Mouse (Mus musculus) midbrain, postnatal 0 days (tissue): Measurements from ENCODE around the gene Thoc3. TPM values are rescaled to one million over a fixed set of nuclear protein-coding genes. Genes with fewer than 3 reads are reported as not detected.
A peak's percentile ranks its signal among the peaks of the same experiment; 100 is the strongest.

Source experiments
- ATAC-seq: fragments of 200-750 bp; cut with Nextera tagmentation; 2 replicates; pipeline ENCODE4 v1.8.0; 2017; ENCODE audit warnings: moderate number of reproducible peaks, mild to moderate bottlenecking, moderate TSS enrichment, moderate library complexity; ENCODE audit not compliant: low FRiP score
- DNase-seq: peaks from one replicate; pipeline ENCODE4 v3.0.0-alpha.2; 2015; ENCODE audit warnings: low spot score
- H3K27ac ChIP-seq: fragments of 300-500 bp; sonication (generic); 2 replicates; pipeline ENCODE4 v1.5.1; 2014; ENCODE audit warnings: low read depth, mild to moderate bottlenecking, low read length, mixed read lengths
- H3K27me3 ChIP-seq: fragments of 300-500 bp; sonication (generic); 2 replicates; pipeline ENCODE4 v1.6.1; 2014; ENCODE audit warnings: low read length, control low read depth, mixed read lengths; ENCODE audit not compliant: insufficient read depth
- H3K36me3 ChIP-seq: fragments of 300-500 bp; sonication (generic); 2 replicates; pipeline ENCODE4 v1.6.1; 2014; ENCODE audit warnings: low read length, control low read depth, mixed read lengths; ENCODE audit not compliant: insufficient read depth
- H3K4me1 ChIP-seq: fragments of 300-500 bp; sonication (generic); 2 replicates; pipeline ENCODE4 v1.6.1; 2014; ENCODE audit warnings: mild to moderate bottlenecking, control low read depth, antibody characterized with exemption, low read length, mixed read lengths; ENCODE audit not compliant: insufficient read depth
- H3K4me2 ChIP-seq: fragments of 300-500 bp; sonication (generic); 2 replicates; pipeline ENCODE4 v1.6.1; 2014; ENCODE audit warnings: low read depth, mild to moderate bottlenecking, low read length, mixed read lengths; ENCODE audit not compliant: poor library complexity, severe bottlenecking
- H3K4me3 ChIP-seq: fragments of 300-500 bp; sonication (generic); 2 replicates; pipeline ENCODE4 v1.5.1; 2014; ENCODE audit warnings: low read depth, mild to moderate bottlenecking, low read length, moderate library complexity
- H3K9ac ChIP-seq: fragments of 300-500 bp; sonication (generic); replicated peaks from 2 replicates; pipeline ENCODE4 v1.6.1; 2014; ENCODE audit warnings: mild to moderate bottlenecking, low read length, moderate library complexity, mixed read lengths; ENCODE audit not compliant: poor library complexity, severe bottlenecking
- H3K9me3 ChIP-seq: fragments of 300-500 bp; sonication (generic); 2 replicates; pipeline ENCODE4 v1.6.1; 2016; ENCODE audit warnings: low read length, control low read depth
- CTCF ChIP-seq: IDR thresholded peaks from 2 replicates; pipeline ENCODE4 v1.5.1; 2016; ENCODE audit warnings: antibody characterized with exemption, mild to moderate bottlenecking
- WGBS: fragments of 180-500 bp; shearing (Covaris S2); extraction: QIAGEN DNeasy Blood & Tissue Kit; methylation state at CpG from one replicate; pipeline ENCODE4 v1.1.7; 2014; 5-methylcytosine and 5-hydroxymethylcytosine counted together
- polyA plus RNA-seq: library from polyadenylated mRNA; unstranded; fragments of >200 nt; fragmentation: Nextera tagmentation; extraction: Ambion mirVana; gene quantifications from 2 replicates; pipeline ENCODE4 v1.2.1, GENCODE M21; 2015
- total RNA-seq: library from RNA; depleted of rRNA; stranded (reverse); fragments of >200 nt; gene quantifications from 2 replicates; pipeline ENCODE4 v1.2.3, GENCODE M21; 2014

Thoc3 gene
- total and polyA plus RNA-seq, 2 experiments from 2014 or later, result 51.7 to 133 TPM

- Histone ChIP-seq H3K4me1 (no peaks in the 10 kb centered on the region), H3K36me3 (peaks cover 49% of the 10 kb centered on the region), H3K9ac (no peak overlapping the region), H3K9me3 (no peaks in the 10 kb centered on the region), H3K4me2 (no peak overlapping the region), H3K27ac (no peak overlapping the region), H3K27me3 (no peaks in the 10 kb centered on the region), H3K4me3 (no peak overlapping the region)
- ATAC-seq, result no peak
- DNase-seq, result no peak
- WGBS, result 83% methylated on average over 2 of the region's 2 CpGs
- TF ChIP-seq CTCF, result peak; percentile 58
These were observed 11.6 kb downstream of the Thoc3 start for GRCm38 (mm10) chr13:54457062-54457461.

GRCm38 (mm10) chr13:54447496-54448224 lies 21.0 kb downstream of the Thoc3 start:
- Histone ChIP-seq H3K4me3 (no peak overlapping the region), H3K27me3 (no peaks in the 10 kb centered on the region), H3K9me3 (no peaks in the 10 kb centered on the region), H3K27ac (no peak overlapping the region), H3K36me3 (no peaks in the 10 kb centered on the region), H3K4me1 (no peaks in the 10 kb centered on the region), H3K4me2 (peak overlapping the region; percentile 38; the same call in 1 of the 2 replicates), H3K9ac (no peak overlapping the region)
- ATAC-seq, result peak; percentile 53; the same call in 1 of the 2 replicates
- peak; percentile 82 for DNase-seq
- TF ChIP-seq CTCF, result peak; percentile 77
- 2% methylated on average over 15 of the region's 15 CpGs for WGBS

GRCm38 (mm10) chr13:54446686-54447495 lies 21.8 kb downstream of the Thoc3 start:
- DNase-seq, result peak; percentile 83
- no peaks in the 10 kb centered on the region for H3K4me1 ChIP-seq
- H3K4me3 ChIP-seq, result no peak overlapping the region
- no peaks in the 10 kb centered on the region for H3K9me3 ChIP-seq
- H3K36me3 ChIP-seq, result no peaks in the 10 kb centered on the region
- H3K27ac ChIP-seq, result no peak overlapping the region
- WGBS, result 8% methylated on average over 19 of the region's 19 CpGs
- H3K27me3 ChIP-seq, result no peaks in the 10 kb centered on the region
- peak; percentile 100 for TF ChIP-seq CTCF
- H3K9ac ChIP-seq, result no peak overlapping the region
- ATAC-seq, result peak; percentile 74
- 0 out of 2 replicates have a peak overlapping the region, but pooled peaks have one; percentile 16 for H3K4me2 ChIP-seq

- no peak overlapping the region for H3K4me2 ChIP-seq
These were observed 25.0 kb downstream of the Thoc3 start for GRCm38 (mm10) chr13:54443693-54444092.

GRCm38 (mm10) chr13:54439912-54440311 lies 28.7 kb downstream of the Thoc3 start:
- no peak overlapping the region for H3K4me3 ChIP-seq
- TF ChIP-seq CTCF, result no peak
- 69% methylated on average over 7 of the region's 7 CpGs for WGBS
- H3K4me2 ChIP-seq, result no peak overlapping the region
- H3K27me3 ChIP-seq, result no peaks in the 10 kb centered on the region
- H3K9me3 ChIP-seq, result no peaks in the 10 kb centered on the region
- no peak overlapping the region for H3K27ac ChIP-seq
- no peak for ATAC-seq
- no peak overlapping the region for H3K9ac ChIP-seq
- no peak for DNase-seq
- no peaks in the 10 kb centered on the region for H3K36me3 ChIP-seq
- no peaks in the 10 kb centered on the region for H3K4me1 ChIP-seq

More at GRCm38 (mm10) chr13:54443693-54444092, 25.0 kb downstream of the Thoc3 start:
- Histone ChIP-seq H3K4me1 (no peaks in the 10 kb centered on the region), H3K4me3 (no peak overlapping the region), H3K27ac (no peak overlapping the region), H3K36me3 (no peaks in the 10 kb centered on the region), H3K27me3 (no peaks in the 10 kb centered on the region), H3K9me3 (no peaks in the 10 kb centered on the region), H3K9ac (no peak overlapping the region)
- TF ChIP-seq CTCF, result no peak
- no peak for ATAC-seq
- peak; percentile 31 for DNase-seq
- WGBS, result 83% methylated on average over 3 of the region's 3 CpGs

- no peak for ATAC-seq
- no peak for DNase-seq
- Histone ChIP-seq H3K9ac (no peak overlapping the region), H3K4me1 (no peaks in the 10 kb centered on the region), H3K9me3 (no peaks in the 10 kb centered on the region), H3K4me2 (no peak overlapping the region), H3K36me3 (no peaks in the 10 kb centered on the region), H3K27ac (no peak overlapping the region), H3K27me3 (no peaks in the 10 kb centered on the region), H3K4me3 (no peak overlapping the region)
- 76% methylated on average over 3 of the region's 3 CpGs for WGBS
- TF ChIP-seq CTCF, result peak; percentile 39
These were observed 29.8 kb downstream of the Thoc3 start for GRCm38 (mm10) chr13:54438814-54439213.
